Mouse (Mus musculus): ENCODE measurements around the gene Barx2. TPM values are rescaled to one million over a fixed set of nuclear protein-coding genes. Genes with fewer than 3 reads are reported as not detected.

The Barx2 gene
- total RNA-seq, 2 experiments from 2014 or later: 7.8 to 9.0 TPM

DNA sequence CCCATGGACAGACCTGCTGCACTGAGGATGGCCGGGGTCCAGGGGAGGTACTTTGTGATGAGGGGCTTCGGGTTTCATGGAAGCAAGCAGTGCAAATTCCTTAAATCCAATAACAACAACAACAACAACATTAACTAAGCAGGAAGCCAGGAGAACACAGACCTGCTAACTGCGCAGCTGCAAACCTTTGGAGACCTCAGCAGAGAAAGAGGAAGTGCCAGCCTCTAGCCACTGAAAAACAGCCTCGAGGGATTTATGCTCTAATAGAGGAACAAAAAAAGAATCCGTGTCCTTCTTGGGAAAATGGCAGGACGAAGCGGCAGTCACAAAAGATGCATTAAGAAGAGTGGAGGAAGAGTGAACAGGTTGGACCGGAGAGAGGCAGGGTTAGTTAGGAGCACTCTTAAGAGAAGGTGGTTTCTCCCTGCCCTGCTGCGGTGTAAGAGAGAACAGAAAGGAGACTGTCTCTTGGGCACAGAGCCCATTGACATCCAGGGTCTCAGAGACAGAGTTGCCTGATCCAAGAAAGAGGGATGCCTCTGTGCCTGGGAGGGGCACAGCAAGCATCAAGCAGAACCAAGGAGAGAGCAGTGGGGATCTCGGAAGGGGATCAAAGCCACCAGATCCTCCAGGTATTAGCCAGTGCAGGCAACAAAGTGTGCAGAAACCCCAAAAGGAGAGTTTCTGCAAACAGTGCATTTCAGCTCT lies 72.0 kb downstream of the Barx2 start:
- no peak for DNase-seq (ENCODE audit: low spot score in 2 of 2)
- intact Hi-C loops (cut with DNase I): no loop called here

DNA sequence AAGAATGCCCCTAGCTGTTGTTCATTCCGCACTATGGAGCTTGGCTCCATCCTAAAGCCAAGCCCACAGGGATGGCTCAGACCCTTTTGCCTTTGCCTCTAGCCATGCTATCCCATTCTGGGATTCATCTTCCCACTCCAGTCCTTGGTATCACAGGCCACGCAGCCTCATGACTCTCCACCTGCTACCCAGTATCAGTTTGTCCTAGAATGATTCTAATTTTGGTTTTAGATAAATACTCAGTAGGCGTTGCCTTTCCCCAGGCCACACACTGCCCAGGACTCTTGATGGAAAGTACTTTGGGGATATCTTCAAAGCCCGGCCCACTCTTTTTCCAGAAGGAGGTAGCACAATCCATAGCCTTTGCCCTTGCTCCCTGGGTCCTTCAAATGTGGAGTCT lies 72.7 kb downstream of the Barx2 start:
- intact Hi-C loops (cut with DNase I): no loop called here
- no peak for DNase-seq (ENCODE audit: low spot score in 2 of 2)

DNA sequence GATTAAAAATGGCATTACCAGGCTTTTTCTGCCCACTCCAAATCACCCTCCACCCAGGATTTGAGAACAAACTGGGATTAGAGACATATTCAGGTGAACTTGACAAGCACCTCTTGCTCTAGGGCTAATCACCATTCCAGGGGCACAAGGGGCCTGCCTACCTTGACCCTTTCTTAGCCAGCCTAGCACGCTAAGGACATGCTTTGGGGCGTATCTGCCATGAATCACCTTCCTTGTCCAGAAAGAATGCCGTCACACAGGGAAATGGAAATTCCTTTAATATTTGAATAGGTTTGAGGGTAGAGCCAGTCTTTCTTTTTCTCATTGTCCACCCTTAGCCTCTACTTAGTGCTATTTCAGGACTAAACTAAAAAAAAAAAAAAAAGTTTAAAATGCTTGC lies 73.2 kb downstream of the Barx2 start:
- DNase-seq (ENCODE audit: low spot score in 2 of 2): no peak
- intact Hi-C loops (cut with DNase I): no loop called here

DNA sequence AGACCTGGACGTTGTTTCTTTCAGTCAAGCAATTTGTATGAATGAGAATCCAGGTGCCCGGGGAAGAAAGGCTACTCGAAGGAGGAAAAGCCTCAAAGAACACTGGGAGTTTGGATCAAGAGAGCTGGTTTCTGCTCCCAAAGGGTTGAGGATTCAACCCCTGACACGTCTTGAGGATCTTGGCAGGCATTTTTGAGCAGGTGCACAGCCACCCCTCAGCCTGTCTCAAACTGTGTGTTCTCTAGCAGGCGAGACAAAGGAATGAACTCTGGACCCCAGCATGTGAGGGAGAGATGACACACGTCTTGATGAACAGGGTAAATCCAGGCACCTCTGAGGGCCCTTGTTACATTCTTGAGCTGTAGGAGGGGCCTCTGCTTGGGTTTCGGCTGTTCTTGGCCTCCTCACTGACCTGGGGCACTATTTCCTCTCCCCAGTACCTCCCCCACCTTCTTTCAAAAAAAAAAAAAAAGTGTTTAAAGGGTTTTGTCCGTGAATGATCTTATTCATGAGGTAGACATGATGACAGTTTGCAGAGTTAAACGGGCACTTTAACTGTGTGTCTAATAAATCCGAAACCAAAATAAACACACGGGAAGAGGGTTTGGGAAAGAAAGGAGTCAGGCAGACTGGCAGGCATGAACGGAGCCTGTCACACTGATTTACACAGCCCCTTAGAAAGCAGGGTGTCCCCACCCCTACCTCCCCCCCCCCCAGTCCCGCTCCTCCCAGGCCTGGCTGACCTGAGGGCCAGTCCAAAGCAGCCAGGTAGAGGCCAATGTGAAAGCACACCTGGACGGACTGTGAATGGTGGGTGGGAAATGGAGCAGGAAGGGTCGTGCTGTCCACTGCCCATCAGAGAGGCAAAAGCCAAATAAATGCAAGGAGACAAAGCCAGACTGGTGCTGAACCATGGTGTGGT lies 73.9 kb downstream of the Barx2 start:
- DNase-seq (ENCODE audit: low spot score in 2 of 2): no peak
- intact Hi-C loops (cut with DNase I): no loop called here

DNA sequence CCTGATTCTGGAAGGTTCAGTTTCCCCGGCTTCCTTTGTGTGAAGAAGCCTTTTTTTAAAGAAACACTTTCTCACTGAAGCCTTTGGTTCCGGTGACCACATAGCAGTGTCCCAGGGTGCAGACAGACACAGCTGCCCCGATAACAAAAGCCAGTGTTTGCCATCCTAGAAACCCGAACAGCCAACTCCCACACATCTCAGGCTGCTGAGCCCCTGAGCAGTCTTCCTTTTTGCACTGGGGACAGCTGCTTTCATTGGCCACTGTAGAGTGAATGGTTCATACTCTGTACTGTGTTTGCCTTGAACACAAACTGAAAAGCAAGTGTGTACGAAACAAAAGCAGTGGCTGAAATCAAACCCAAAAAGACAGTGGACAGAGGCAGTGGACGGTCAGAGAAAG lies 75.2 kb downstream of the Barx2 start:
- intact Hi-C loops (cut with DNase I): no loop called here
- DNase-seq (ENCODE audit: low spot score in 2 of 2): no peak

DNA sequence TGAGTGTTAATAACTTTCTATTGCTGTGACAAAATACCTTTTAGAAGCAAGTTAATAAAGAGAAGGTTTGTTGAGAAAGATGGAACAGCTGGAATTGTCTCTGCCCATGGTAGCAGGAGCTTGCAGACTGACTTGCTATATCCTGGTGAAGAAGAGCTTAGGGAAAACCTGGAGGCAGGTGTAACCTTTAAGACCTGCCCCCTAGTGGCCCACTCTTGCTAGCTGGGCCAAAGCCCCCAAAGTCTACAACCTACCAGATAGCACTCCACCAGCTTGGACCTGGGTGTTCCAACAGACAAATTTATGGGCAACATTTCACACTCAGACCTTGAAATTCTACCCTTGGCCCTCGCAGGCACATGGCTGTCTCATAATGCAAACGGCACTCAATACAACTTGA lies 104.5 kb downstream of the Barx2 start:
- DNase-seq (ENCODE audit: low spot score in 2 of 2): no peak
- intact Hi-C loops (cut with DNase I): no loop called here

DNA sequence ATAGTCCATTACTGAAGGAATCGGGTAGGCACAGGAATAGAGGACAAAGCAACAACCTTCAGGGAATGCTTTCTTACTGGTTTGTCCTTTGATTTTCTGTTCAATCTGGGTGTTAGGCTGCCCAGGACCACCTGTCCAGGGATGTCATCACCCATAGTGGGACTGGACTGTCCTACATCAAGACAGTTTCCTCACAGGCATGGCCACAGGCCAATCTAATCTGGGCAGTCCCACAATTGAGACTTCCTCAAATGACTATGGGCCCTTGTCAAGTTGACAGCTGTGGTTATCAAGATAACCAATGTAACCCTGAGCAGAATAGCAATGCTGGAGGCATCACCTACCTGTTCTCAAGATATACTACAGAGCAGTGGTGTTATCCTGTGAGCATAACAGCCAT lies 110.6 kb downstream of the Barx2 start:
- intact Hi-C loops (cut with DNase I): no loop called here
- no peak for DNase-seq (ENCODE audit: low spot score in 2 of 2)

Other genes starting within 250 kb of the Barx2 start
- 100 to 1,000 TPM; 342 to 403 TPM for gene Arhgap32, start 202.7 kb upstream of the Barx2 start, total RNA-seq (2021)